Mouse (Mus musculus): Measurements from ENCODE around the gene Slc6a4.

- TF ChIP-seq ZC3H11A (IDR thresholded peaks at IDR 0.05; ENCODE audit: borderline replicate concordance, low read depth, low read length) (no peak), MAFK (IDR thresholded peaks at IDR 0.05; ENCODE audit: insufficient read depth, low read depth, low read length) (no peak), CHD2 (IDR thresholded peaks at IDR 0.05; ENCODE audit: low read depth, low read length) (no peak)
Observed at GRCm38 (mm10) chr11:77021749-77022396, 23.5 kb downstream of the Slc6a4 start.

Measured in ES-E14 (cell line).